Mouse (Mus musculus): ENCODE results near the gene Ilf3. TPM values are rescaled to one million over a fixed set of nuclear protein-coding genes. Genes with fewer than 3 reads are reported as not detected.

The Ilf3 gene
- polyA plus RNA-seq, 1 experiment from 2014 or later, result 226 TPM

DNA sequence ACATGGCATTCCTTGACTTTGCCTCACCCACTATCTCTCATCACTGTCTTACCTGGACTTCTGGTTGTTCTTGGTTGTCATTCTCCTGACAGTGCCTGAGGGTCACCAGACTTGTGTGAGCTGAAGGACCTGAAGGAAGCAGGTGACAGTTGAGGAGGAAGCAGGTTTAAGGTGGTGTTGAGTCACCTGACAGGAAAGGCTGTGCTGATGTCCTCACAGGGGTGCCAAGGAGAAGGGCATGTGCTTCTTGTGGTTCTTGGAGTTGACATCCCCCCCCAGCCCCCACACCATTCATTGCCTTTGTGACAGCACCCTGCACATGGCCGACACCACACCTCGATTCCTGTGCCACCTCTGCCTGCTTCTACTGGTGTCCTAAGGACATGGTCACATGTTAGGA, 80.1 kb downstream of the Ilf3 start:
- Histone ChIP-seq H3K27me3 (no peaks in the 10 kb centered on the region), H3K4me1 (replicated peaks) (peaks cover 14% of the 10 kb centered on the region), H3K4me2 (no peak overlapping the region), H3K9ac (no peak overlapping the region), H3K36me3 (peaks cover 14% of the 10 kb centered on the region), H3K9me3 (no peaks in the 10 kb centered on the region), H3K4me3 (no peak overlapping the region), H3K27ac (replicated peaks) (no peak overlapping the region)
- 87% methylated on average over 2 of the region's 2 CpGs for WGBS
- no peak for ATAC-seq (ENCODE audit: low read depth)

DNA sequence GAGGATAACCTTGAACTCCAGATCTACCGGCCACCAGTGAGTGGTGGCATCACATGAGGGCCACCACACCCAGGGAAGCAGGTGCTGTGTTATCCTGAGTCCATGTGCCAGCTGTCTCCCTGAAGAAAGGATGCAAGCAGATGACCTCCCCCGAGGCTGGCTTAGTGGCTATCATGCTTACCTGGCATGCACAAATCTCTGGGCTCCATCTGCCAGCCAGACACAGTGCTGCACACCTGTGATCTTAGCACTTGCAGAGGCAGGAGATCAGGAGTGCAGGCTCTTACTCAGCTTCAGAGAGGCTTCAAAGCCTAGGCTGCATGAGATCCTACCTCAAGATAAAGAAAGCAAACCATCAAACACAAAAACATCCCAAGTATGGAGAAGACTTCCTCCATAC, 82.0 kb downstream of the Ilf3 start:
- WGBS, result 94% methylated on average over 2 of the region's 2 CpGs
- H3K9me3 ChIP-seq, result no peaks in the 10 kb centered on the region
- no peaks in the 10 kb centered on the region for H3K27me3 ChIP-seq
- no peak overlapping the region for H3K27ac ChIP-seq (replicated peaks)
- H3K9ac ChIP-seq, result no peak overlapping the region
- ATAC-seq (ENCODE audit: low read depth), result no peak
- H3K36me3 ChIP-seq, result peaks cover 8% of the 10 kb centered on the region
- H3K4me1 ChIP-seq (replicated peaks), result peaks cover 14% of the 10 kb centered on the region
- H3K4me3 ChIP-seq, result no peak overlapping the region
- H3K4me2 ChIP-seq, result no peak overlapping the region

- H3K4me3 ChIP-seq, result no peak overlapping the region
- H3K27ac ChIP-seq (replicated peaks), result no peak overlapping the region
- no peak overlapping the region for H3K4me2 ChIP-seq
- 87% methylated on average over 3 of the region's 3 CpGs for WGBS
- no peak overlapping the region for H3K9ac ChIP-seq
- no peaks in the 10 kb centered on the region for H3K27me3 ChIP-seq
- peaks cover 3% of the 10 kb centered on the region for H3K36me3 ChIP-seq
- H3K4me1 ChIP-seq (replicated peaks), result peaks cover 14% of the 10 kb centered on the region
- H3K9me3 ChIP-seq, result no peaks in the 10 kb centered on the region
- ATAC-seq (ENCODE audit: low read depth), result no peak
These were observed 82.6 kb downstream of the Ilf3 start for GRCm38 (mm10) chr9:21450270-21450669.

- ATAC-seq (ENCODE audit: low read depth), result no peak
- no peaks in the 10 kb centered on the region for H3K27me3 ChIP-seq
- H3K9me3 ChIP-seq, result no peaks in the 10 kb centered on the region
- H3K27ac ChIP-seq (replicated peaks), result no peak overlapping the region; the same call in 1 of the 2 replicates
- H3K36me3 ChIP-seq, result no peaks in the 10 kb centered on the region
- H3K9ac ChIP-seq, result no peak overlapping the region
- H3K4me1 ChIP-seq (replicated peaks), result peaks cover 14% of the 10 kb centered on the region
- no peak overlapping the region for H3K4me2 ChIP-seq
- H3K4me3 ChIP-seq, result no peak overlapping the region
- WGBS, result 94% methylated on average over 8 of the region's 8 CpGs
These were observed 83.7 kb downstream of the Ilf3 start for GRCm38 (mm10) chr9:21451391-21451790.

DNA sequence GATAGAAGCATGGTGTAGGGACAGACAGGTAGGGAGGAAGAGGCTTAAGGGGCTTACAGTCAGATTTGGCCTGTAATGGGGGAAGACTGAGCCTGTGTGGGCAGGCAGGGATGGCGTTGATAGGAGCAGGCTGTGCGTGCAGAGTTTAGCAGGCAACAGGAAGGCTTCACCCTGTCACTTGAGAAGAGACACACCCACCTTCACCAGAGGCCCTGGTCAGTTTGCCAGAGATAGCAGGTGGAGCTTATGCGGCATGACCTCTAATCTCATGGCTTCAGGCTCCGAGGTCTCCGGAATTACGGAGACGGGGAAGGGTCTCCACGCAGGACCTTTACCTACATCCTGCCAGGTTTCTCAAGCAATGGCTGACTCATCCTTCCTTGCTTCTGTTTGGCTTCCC, 84.2 kb downstream of the Ilf3 start:
- H3K9me3 ChIP-seq, result no peaks in the 10 kb centered on the region
- no peak for ATAC-seq (ENCODE audit: low read depth)
- peaks cover 14% of the 10 kb centered on the region for H3K4me1 ChIP-seq (replicated peaks)
- no peaks in the 10 kb centered on the region for H3K36me3 ChIP-seq
- H3K9ac ChIP-seq, result 0 out of 2 replicates have a peak overlapping the region, but pooled peaks have one; percentile 17
- no peak overlapping the region; the same call in 1 of the 2 replicates for H3K27ac ChIP-seq (replicated peaks)
- WGBS, result 87% methylated on average over 8 of the region's 8 CpGs
- H3K27me3 ChIP-seq, result no peaks in the 10 kb centered on the region
- H3K4me3 ChIP-seq, result no peak overlapping the region
- H3K4me2 ChIP-seq, result no peak overlapping the region

DNA sequence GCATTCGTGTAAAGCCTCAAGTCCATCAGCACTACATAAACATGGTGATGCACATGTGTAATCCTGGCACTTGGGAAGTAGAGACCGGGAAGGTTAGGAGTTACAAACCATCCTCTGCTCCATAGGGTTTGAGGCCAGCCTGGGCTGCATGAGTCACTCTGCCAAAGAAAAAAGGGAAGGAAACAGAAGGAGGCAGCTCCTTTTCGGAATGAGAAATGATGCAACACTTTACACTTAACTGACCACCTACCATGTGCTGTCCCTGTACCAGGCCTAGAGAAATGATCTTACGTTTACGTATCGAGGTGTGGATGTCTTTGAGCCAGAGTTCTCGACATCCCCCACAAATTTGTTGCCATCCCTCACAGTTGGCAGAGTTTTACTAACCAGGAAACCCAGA, 85.3 kb downstream of the Ilf3 start:
- Histone ChIP-seq H3K9ac (no peak overlapping the region), H3K27me3 (no peaks in the 10 kb centered on the region), H3K27ac (replicated peaks) (no peak overlapping the region), H3K36me3 (no peaks in the 10 kb centered on the region), H3K4me2 (no peak overlapping the region), H3K9me3 (no peaks in the 10 kb centered on the region), H3K4me3 (no peak overlapping the region), H3K4me1 (replicated peaks) (peaks cover 14% of the 10 kb centered on the region)
- WGBS, result 94% methylated on average over 7 of the region's 7 CpGs
- ATAC-seq (ENCODE audit: low read depth), result no peak

DNA sequence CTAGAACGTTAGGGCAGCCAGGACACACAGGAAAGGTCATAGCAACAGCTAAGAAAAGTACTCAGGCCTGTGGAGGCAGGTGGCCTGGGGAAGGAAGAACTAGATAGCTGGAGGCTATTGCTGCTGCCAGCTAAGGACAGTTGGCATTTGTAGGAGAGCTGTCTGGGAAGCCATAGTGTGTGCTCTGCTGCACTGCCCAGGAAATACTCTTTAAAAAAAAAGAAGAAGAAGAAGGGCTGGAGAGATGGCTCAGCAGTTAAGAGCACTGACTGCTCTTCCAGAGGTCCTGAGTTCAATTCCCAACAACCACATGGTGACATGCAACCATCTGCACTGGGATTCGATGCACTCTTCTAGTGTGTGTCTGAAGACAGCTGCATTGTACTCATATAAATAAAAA, 85.8 kb downstream of the Ilf3 start:
- WGBS, result 86% methylated on average over 2 of the region's 2 CpGs
- Histone ChIP-seq H3K4me3 (no peak overlapping the region), H3K27me3 (no peaks in the 10 kb centered on the region), H3K9me3 (no peaks in the 10 kb centered on the region), H3K4me1 (replicated peaks) (peaks cover 14% of the 10 kb centered on the region), H3K4me2 (no peak overlapping the region), H3K9ac (no peak overlapping the region), H3K27ac (replicated peaks) (no peak overlapping the region), H3K36me3 (0 out of 2 replicates have a peak, but pooled peaks cover 3% of the 10 kb centered on the region)
- no peak for ATAC-seq (ENCODE audit: low read depth)

DNA sequence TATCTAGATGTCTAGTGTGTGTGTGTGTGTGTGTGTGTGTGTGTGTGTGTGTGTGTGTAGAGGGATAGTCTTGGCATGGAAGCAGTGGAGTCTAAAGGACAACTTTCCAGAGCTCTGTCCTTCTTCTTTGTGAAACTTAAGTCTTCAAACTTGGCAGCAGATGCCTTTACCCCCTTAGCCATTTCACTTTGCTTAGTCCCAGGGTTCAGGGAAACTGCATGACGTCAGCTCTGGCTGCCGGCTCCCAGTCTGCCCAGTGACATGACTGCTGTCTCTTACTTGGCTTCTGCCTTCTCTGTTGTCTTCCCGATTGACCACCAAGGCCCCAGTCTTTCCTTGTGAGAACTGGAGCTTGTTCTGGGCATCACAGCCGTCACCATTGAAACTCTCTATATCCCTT, 86.9 kb downstream of the Ilf3 start:
- H3K27me3 ChIP-seq, result no peaks in the 10 kb centered on the region
- ATAC-seq (ENCODE audit: low read depth), result no peak
- no peak overlapping the region for H3K4me3 ChIP-seq
- peaks cover 14% of the 10 kb centered on the region for H3K4me1 ChIP-seq (replicated peaks)
- H3K27ac ChIP-seq (replicated peaks), result no peak overlapping the region
- no peak overlapping the region for H3K4me2 ChIP-seq
- H3K9ac ChIP-seq, result no peak overlapping the region
- 78% methylated on average over 4 of the region's 4 CpGs for whole genome bisulfite sequencing
- peaks cover 14% of the 10 kb centered on the region; the same call in 1 of the 2 replicates for H3K36me3 ChIP-seq
- H3K9me3 ChIP-seq, result no peaks in the 10 kb centered on the region

Other genes with a start within 250 kb of the Ilf3 start
- gene Tyk2, start 236.6 kb upstream of the Ilf3 start, polyA plus RNA-seq (2015; fragmentation: Nextera tagmentation; extraction: Ambion mirVana), result 11.7 TPM in 2 replicates
- gene Cdc37, start 217.9 kb upstream of the Ilf3 start, polyA plus RNA-seq (2015; fragmentation: Nextera tagmentation; extraction: Ambion mirVana), result 228 and 273 TPM in 2 replicates
- gene Pde4a, start 202.2 kb upstream of the Ilf3 start, polyA plus RNA-seq (2015; fragmentation: Nextera tagmentation; extraction: Ambion mirVana), result 17.5 and 18.9 TPM in 2 replicates
- 60.9 and 64.4 TPM in 2 replicates for gene Keap1, start 128.5 kb upstream of the Ilf3 start, polyA plus RNA-seq (2015; fragmentation: Nextera tagmentation; extraction: Ambion mirVana)
- gene S1pr5, start 119.4 kb upstream of the Ilf3 start, polyA plus RNA-seq (2015; fragmentation: Nextera tagmentation; extraction: Ambion mirVana), result 3.0 and 3.8 TPM in 2 replicates
- gene Atg4d, start 102.6 kb upstream of the Ilf3 start, polyA plus RNA-seq (2015; fragmentation: Nextera tagmentation; extraction: Ambion mirVana), result 55.3 and 56.1 TPM in 2 replicates
- 11.1 and 15.1 TPM in 2 replicates for gene Kri1, start 79.9 kb upstream of the Ilf3 start, polyA plus RNA-seq (2015; fragmentation: Nextera tagmentation; extraction: Ambion mirVana)
- gene Cdkn2d, start 76.5 kb upstream of the Ilf3 start, polyA plus RNA-seq (2015; fragmentation: Nextera tagmentation; extraction: Ambion mirVana), result 95.5 and 114 TPM in 2 replicates
- 0.89 and 1.1 TPM in 2 replicates for gene Ap1m2, start 55.5 kb upstream of the Ilf3 start, polyA plus RNA-seq (2015; fragmentation: Nextera tagmentation; extraction: Ambion mirVana)
- 70.1 and 73.1 TPM in 2 replicates for gene Slc44a2, start 47.2 kb upstream of the Ilf3 start, polyA plus RNA-seq (2015; fragmentation: Nextera tagmentation; extraction: Ambion mirVana)
- gene Qtrt1, start 44.0 kb downstream of the Ilf3 start, polyA plus RNA-seq (2015; fragmentation: Nextera tagmentation; extraction: Ambion mirVana), result 49.1 and 50.4 TPM in 2 replicates
- gene Dnm2, start 57.0 kb downstream of the Ilf3 start, polyA plus RNA-seq (2015; fragmentation: Nextera tagmentation; extraction: Ambion mirVana), result 65.0 and 69.7 TPM in 2 replicates
- gene Tmed1, start 142.4 kb downstream of the Ilf3 start, polyA plus RNA-seq (2015; fragmentation: Nextera tagmentation; extraction: Ambion mirVana), result 52.8 and 53.9 TPM in 2 replicates
- 2.9 and 4.2 TPM in 2 replicates for gene AB124611, start 158.3 kb downstream of the Ilf3 start, polyA plus RNA-seq (2015; fragmentation: Nextera tagmentation; extraction: Ambion mirVana)
- gene Carm1, start 179.0 kb downstream of the Ilf3 start, polyA plus RNA-seq (2015; fragmentation: Nextera tagmentation; extraction: Ambion mirVana), result 43.8 and 45.8 TPM in 2 replicates
- 54.6 and 58.4 TPM in 2 replicates for gene Timm29, start 224.9 kb downstream of the Ilf3 start, polyA plus RNA-seq (2015; fragmentation: Nextera tagmentation; extraction: Ambion mirVana)
- gene Yipf2, start 225.0 kb downstream of the Ilf3 start, polyA plus RNA-seq (2015; fragmentation: Nextera tagmentation; extraction: Ambion mirVana), result 22.7 and 23.5 TPM in 2 replicates
- 149 and 160 TPM in 2 replicates for gene Smarca4, start 248.3 kb downstream of the Ilf3 start, polyA plus RNA-seq (2015; fragmentation: Nextera tagmentation; extraction: Ambion mirVana)

Data from neural tube, embryonic 13.5 days (tissue).